ENCODE assay signal across 21 mouse cellular contexts in the genomic region with DNA sequence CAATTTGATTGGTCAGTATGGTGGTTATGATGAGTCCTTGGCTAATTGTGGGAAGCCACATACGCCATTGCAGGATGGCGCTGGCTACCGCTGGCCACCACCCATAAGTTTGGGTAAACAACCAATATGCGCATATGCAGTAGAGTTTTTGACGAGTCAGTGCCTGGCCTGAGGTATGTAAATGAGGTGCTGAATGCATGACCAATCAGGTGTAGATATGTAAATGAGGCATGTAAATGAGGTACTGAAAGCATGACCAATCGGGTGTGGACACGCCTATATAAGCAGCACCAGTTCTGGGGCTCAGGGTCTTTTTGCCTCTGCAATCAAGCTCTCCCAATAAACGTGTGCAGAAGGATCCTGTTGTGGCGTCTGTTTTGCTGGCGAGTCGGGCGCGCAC. TPM values are rescaled to one million over a fixed set of nuclear protein-coding genes. Genes with fewer than 3 reads are reported as not detected.
DNase-seq lines count a peak whose midpoint lies in the region; ATAC-seq and TF ChIP-seq lines count a peak whose summit lies in the region.
"Not testable (repeated sequence)": the region's sequence is repeated elsewhere in the genome, so short reads cannot be mapped to it uniquely, and the experiment has no call there.
"Had no signal": no experiment of that assay in that cellular context is flagged by ENCODE, and none has a peak within 500 bp of the region (broad histone marks: within the 10 kb centered on the region; RNA-seq: fewer than 3 reads in every experiment).

No protein-coding gene starts in this region.

- DNase-seq in A20 (ENCODE audit: low read depth, low spot score) (peak; percentile 24), ES-CJ7 (ENCODE audit: low read depth, low spot score) (peak; percentile 66), R1 (ENCODE audit: low read depth, low spot score) (peak; percentile 63)
- peak; percentile 1 for DNase-seq in forebrain, embryonic 10.5 days (ENCODE audit: extremely low spot score, low spot score)
- DNase-seq in liver, postnatal 0 days: not testable (repeated sequence)

- not testable (repeated sequence) for H3K9ac ChIP-seq in hindbrain, embryonic 12.5 days; liver, postnatal 0 days (replicated peaks); neural tube, embryonic 12.5 days

- TF ChIP-seq EP300 in liver, postnatal 0 days (IDR thresholded peaks at IDR 0.05; ENCODE audit: low read depth): not testable (repeated sequence)

- H3K9me3 ChIP-seq in forebrain, embryonic 10.5 days; hindbrain, embryonic 12.5 days (replicated peaks); liver, postnatal 0 days (ENCODE audit: low read length); neural tube, embryonic 12.5 days: not testable (repeated sequence)

- H3K27me3 ChIP-seq in forebrain, embryonic 10.5 days (ENCODE audit: poor library complexity, severe bottlenecking); hindbrain, embryonic 12.5 days; liver, postnatal 0 days (ENCODE audit: insufficient read depth, low read length); neural tube, embryonic 12.5 days (replicated peaks): not testable (repeated sequence)

- not testable (repeated sequence) for H3K36me3 ChIP-seq in forebrain, embryonic 10.5 days (replicated peaks); hindbrain, embryonic 12.5 days; liver, postnatal 0 days (replicated peaks; ENCODE audit: insufficient read depth, low read length); neural tube, embryonic 12.5 days

- WGBS in forebrain, embryonic 10.5 days: 96% methylated on average over 13 of the region's 13 CpGs
- 86% methylated on average over 13 of the region's 13 CpGs for WGBS in hindbrain, embryonic 12.5 days
- 91% methylated on average over 13 of the region's 13 CpGs for WGBS in liver, postnatal 0 days (ENCODE audit: insufficient replicate concordance)
- WGBS in neural tube, embryonic 12.5 days: 81% methylated on average over 13 of the region's 13 CpGs

- H3K4me1 ChIP-seq in forebrain, embryonic 10.5 days; hindbrain, embryonic 12.5 days; liver, postnatal 0 days (ENCODE audit: insufficient read depth); neural tube, embryonic 12.5 days: not testable (repeated sequence)

- not testable (repeated sequence) for H3K27ac ChIP-seq in forebrain, embryonic 10.5 days; hindbrain, embryonic 12.5 days; liver, postnatal 0 days (ENCODE audit: low read depth); neural tube, embryonic 12.5 days

- H3K4me2 ChIP-seq in hindbrain, embryonic 12.5 days (replicated peaks); liver, postnatal 0 days (ENCODE audit: low read depth, low read length); neural tube, embryonic 12.5 days (replicated peaks): not testable (repeated sequence)

- H3K4me3 ChIP-seq in forebrain, embryonic 10.5 days; hindbrain, embryonic 12.5 days; liver, postnatal 0 days (ENCODE audit: low read depth, low read length); neural tube, embryonic 12.5 days: not testable (repeated sequence)

- TF ChIP-seq CTCF in liver, postnatal 0 days (IDR thresholded peaks at IDR 0.05; ENCODE audit: low read depth): not testable (repeated sequence)

- peak; percentile 34 for ATAC-seq in hindbrain, embryonic 12.5 days (ENCODE audit: low FRiP score)
- 0 out of 2 replicates have a peak, but pooled peaks have one; percentile 19 for ATAC-seq in liver, postnatal 0 days
- peak; percentile 44 for ATAC-seq in neural tube, embryonic 12.5 days (ENCODE audit: low FRiP score, low read depth)

RNA-seq across cellular contexts. Expression of a gene that starts 5.1 kb away (rescaled TPM):
- 19.7 and 20.1 TPM in 2 replicates for polyA plus RNA-seq in forebrain, embryonic 10.5 days (2016; fragmentation: Nextera tagmentation; extraction: Ambion mirVana)
- 11.8 and 11.9 TPM in 2 replicates for polyA plus RNA-seq in hindbrain, embryonic 12.5 days (2016; fragmentation: Nextera tagmentation; extraction: Ambion mirVana)
- polyA plus RNA-seq in liver, postnatal 0 days (2015; fragmentation: Nextera tagmentation; extraction: Ambion mirVana): 3.0 and 4.1 TPM in 2 replicates
- 9.8 and 11.9 TPM in 2 replicates for polyA plus RNA-seq in neural tube, embryonic 12.5 days (2016; fragmentation: Nextera tagmentation; extraction: Ambion mirVana)

RNA-seq across cellular contexts. Expression of a gene that starts 6.6 kb away (rescaled TPM):
- 11.1 and 11.4 TPM in 2 replicates for polyA plus RNA-seq in forebrain, embryonic 10.5 days (2016; fragmentation: Nextera tagmentation; extraction: Ambion mirVana)
- 10.0 and 11.1 TPM in 2 replicates for polyA plus RNA-seq in hindbrain, embryonic 12.5 days (2016; fragmentation: Nextera tagmentation; extraction: Ambion mirVana)
- polyA plus RNA-seq in liver, postnatal 0 days (2015; fragmentation: Nextera tagmentation; extraction: Ambion mirVana): 83.2 and 86.4 TPM in 2 replicates
- 10.2 and 10.9 TPM in 2 replicates for polyA plus RNA-seq in neural tube, embryonic 12.5 days (2016; fragmentation: Nextera tagmentation; extraction: Ambion mirVana)

RNA-seq across cellular contexts. Expression of a gene that starts 55.5 kb away (rescaled TPM):
- polyA plus RNA-seq in forebrain, embryonic 10.5 days (2016; fragmentation: Nextera tagmentation; extraction: Ambion mirVana): not detected in 2 replicates
- polyA plus RNA-seq in hindbrain, embryonic 12.5 days (2016; fragmentation: Nextera tagmentation; extraction: Ambion mirVana): not detected in 2 replicates
- polyA plus RNA-seq in liver, postnatal 0 days (2015; fragmentation: Nextera tagmentation; extraction: Ambion mirVana): not detected in 2 replicates
- not detected in 2 replicates for polyA plus RNA-seq in neural tube, embryonic 12.5 days (2016; fragmentation: Nextera tagmentation; extraction: Ambion mirVana)
- polyA plus RNA-seq: adrenal gland, adult 2 months; C2C12; CD4-positive, CD25-positive, alpha-beta regulatory T cell, adult 4 months; cerebellum, adult 2 months; cortical plate, adult 2 months; embryonic facial prominence, embryonic 10.5 days; erythroblast, embryonic 14.5 days; forebrain, embryonic 13.5 days; forebrain, embryonic 16.5 days; heart, embryonic 11.5 days; heart, embryonic 14.5 days; heart, postnatal 0 days; hindbrain, embryonic 14.5 days; inflammation-experienced regulatory T-cells, adult 6 months had no signal
